ENCODE assay signal across 18 mouse cellular contexts in the genomic region with DNA sequence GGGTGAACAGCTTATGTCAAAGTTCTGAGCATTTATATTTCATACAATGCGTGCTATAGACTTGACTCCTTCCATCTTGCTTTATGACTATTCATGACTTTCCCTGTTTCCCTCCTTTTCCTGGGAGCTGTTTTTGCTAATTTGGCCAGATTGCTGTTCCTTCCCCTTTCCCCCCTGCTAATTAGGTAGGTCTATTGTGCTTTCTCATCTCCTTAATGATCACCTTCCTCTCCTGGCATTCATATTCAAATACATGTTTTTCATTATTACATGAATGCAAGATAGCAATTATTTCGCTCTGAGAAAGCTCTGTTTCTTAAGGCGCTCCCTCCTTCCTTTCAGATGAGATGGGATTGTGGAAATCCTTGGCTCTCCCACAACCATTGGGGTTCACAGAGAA.
"Had no signal": no experiment of that assay in that cellular context is flagged by ENCODE, and none has a peak within 500 bp of the region (broad histone marks: within the 10 kb centered on the region; RNA-seq: fewer than 3 reads in every experiment).

No protein-coding gene starts in this region.

- H3K27me3 ChIP-seq: liver, embryonic 13.5 days; midbrain, embryonic 12.5 days; midbrain, embryonic 15.5 days; neural tube, embryonic 12.5 days; neural tube, embryonic 15.5 days; stomach, embryonic 15.5 days had no signal

- H3K9ac ChIP-seq: liver, embryonic 13.5 days; midbrain, embryonic 12.5 days; midbrain, embryonic 15.5 days; neural tube, embryonic 12.5 days; neural tube, embryonic 15.5 days; stomach, embryonic 15.5 days had no signal

- H3K4me1 ChIP-seq: liver, embryonic 13.5 days; midbrain, embryonic 15.5 days; neural tube, embryonic 12.5 days; neural tube, embryonic 15.5 days; stomach, embryonic 15.5 days had no signal

- ATAC-seq: midbrain, embryonic 15.5 days had no signal

- DNase-seq: kidney, adult 9 months; kidney, postnatal 14 days; kidney, postnatal 4 days; layer of hippocampus, adult 9-11 months; liver, embryonic 13.5 days; lung, adult 2 months; lung, postnatal 14 days; right cerebral cortex, adult 18-20 months; right cerebral cortex, postnatal 14 days; right cerebral cortex, postnatal 4 days; thymus, adult 18-20 months; thymus, postnatal 36 days had no signal

- H3K4me2 ChIP-seq: liver, embryonic 13.5 days; midbrain, embryonic 12.5 days; midbrain, embryonic 15.5 days; neural tube, embryonic 12.5 days; neural tube, embryonic 15.5 days; stomach, embryonic 15.5 days had no signal

- H3K4me3 ChIP-seq: liver, embryonic 13.5 days; midbrain, embryonic 12.5 days; midbrain, embryonic 15.5 days; neural tube, embryonic 12.5 days; neural tube, embryonic 15.5 days; stomach, embryonic 15.5 days had no signal

- H3K36me3 ChIP-seq: liver, embryonic 13.5 days; midbrain, embryonic 15.5 days; neural tube, embryonic 12.5 days; neural tube, embryonic 15.5 days; stomach, embryonic 15.5 days had no signal

- H3K9me3 ChIP-seq: liver, embryonic 13.5 days; midbrain, embryonic 12.5 days; midbrain, embryonic 15.5 days; neural tube, embryonic 12.5 days; neural tube, embryonic 15.5 days; stomach, embryonic 15.5 days had no signal

- H3K27ac ChIP-seq: liver, embryonic 13.5 days; macrophage; midbrain, embryonic 12.5 days; midbrain, embryonic 15.5 days; neural tube, embryonic 12.5 days; neural tube, embryonic 15.5 days; stomach, embryonic 15.5 days had no signal
